Mouse (Mus musculus) MEL (cell line): ENCODE results near the gene Tjp2. TPM values are rescaled to one million over a fixed set of nuclear protein-coding genes. Genes with fewer than 3 reads are reported as not detected.

Experiments used
- DNase-seq: peaks from one replicate; pipeline ENCODE4 v3.0.0; 2011; ENCODE audit warnings: low read depth, low spot score
- H3K27ac ChIP-seq: 2 replicates; pipeline ENCODE4 v1.5.1; 2012; ENCODE audit warnings: low read depth, mild to moderate bottlenecking, control low read depth, low read length, moderate library complexity; ENCODE audit not compliant: control insufficient read depth
- H3K27me3 ChIP-seq, 2 experiments: fragments of 150-350 bp in 1 of 2; sonication (generic) in 1 of 2; 2 replicates each; pipeline ENCODE4 v1.6.1; 2012; ENCODE audit warnings: low read length in 2 of 2, mild to moderate bottlenecking in 2 of 2, improper control_type of control experiment in 1 of 2, moderate library complexity in 1 of 2; ENCODE audit not compliant: insufficient read depth in 2 of 2, control insufficient read depth in 1 of 2
- H3K36me3 ChIP-seq, 2 experiments: 2 replicates each; pipeline ENCODE4 v1.6.1; 2012 to 2014; ENCODE audit warnings: low read length in 2 of 2, improper control_type of control experiment in 1 of 2, inconsistent platforms in 1 of 2, mild to moderate bottlenecking in 1 of 2; ENCODE audit not compliant: insufficient read depth in 2 of 2, control insufficient read depth in 1 of 2
- H3K4me1 ChIP-seq, 2 experiments: fragments of 150-350 bp in 1 of 2; sonication (generic) in 1 of 2; 2 replicates each; pipeline ENCODE4 v1.6.1; 2012; ENCODE audit warnings: low read length in 2 of 2, improper control_type of control experiment in 1 of 2, mild to moderate bottlenecking in 1 of 2; ENCODE audit not compliant: insufficient read depth in 2 of 2, control insufficient read depth in 1 of 2
- H3K4me3 ChIP-seq, 2 experiments: fragments of 150-350 bp in 1 of 2; sonication (generic) in 1 of 2; 2 replicates each; pipeline ENCODE4 v1.5.1; 2012; ENCODE audit warnings: low read depth in 2 of 2, low read length in 2 of 2, mild to moderate bottlenecking in 2 of 2, moderate library complexity in 2 of 2, control low read depth in 1 of 2, improper control_type of control experiment in 1 of 2; ENCODE audit not compliant: control insufficient read depth in 1 of 2, insufficient read depth in 1 of 2
- H3K79me2 ChIP-seq: 2 replicates; pipeline ENCODE4 v1.6.1; 2012; ENCODE audit warnings: mild to moderate bottlenecking, low read length, moderate library complexity; ENCODE audit not compliant: control insufficient read depth, poor library complexity, insufficient read depth
- H3K9ac ChIP-seq: 2 replicates; pipeline ENCODE4 v1.6.1; 2012; ENCODE audit warnings: low read depth, mild to moderate bottlenecking, control low read depth, low read length, moderate library complexity; ENCODE audit not compliant: control insufficient read depth, poor library complexity, severe bottlenecking
- H3K9me3 ChIP-seq: fragments of 150-350 bp; sonication (generic); replicated peaks from 2 replicates; pipeline ENCODE4 v1.6.1; 2012; ENCODE audit warnings: mild to moderate bottlenecking, low read length, improper control_type of control experiment, moderate library complexity; ENCODE audit not compliant: insufficient read depth
- CHD1 ChIP-seq: IDR thresholded peaks from 2 replicates; pipeline ENCODE4 v1.6.1; 2012; ENCODE audit warnings: low read depth, mild to moderate bottlenecking, inconsistent platforms, low read length, improper control_type of control experiment
- GATA1 ChIP-seq: IDR thresholded peaks from 2 replicates; pipeline ENCODE4 v1.6.1; 2011; ENCODE audit warnings: low read depth, low read length, improper control_type of control experiment
- KAT2A ChIP-seq: conservative IDR thresholded peaks from 2 replicates; pipeline ENCODE4 v1.6.1; 2012; ENCODE audit warnings: low read depth, low read length, improper control_type of control experiment, inconsistent platforms
- MAFK ChIP-seq: IDR thresholded peaks from 2 replicates; pipeline ENCODE4 v1.6.1; 2011; ENCODE audit warnings: low read depth, mild to moderate bottlenecking, low read length, improper control_type of control experiment, borderline replicate concordance
- MAX ChIP-seq: IDR thresholded peaks from 2 replicates; pipeline ENCODE4 v1.6.1; 2011; ENCODE audit warnings: low read length, improper control_type of control experiment
- MAZ ChIP-seq: IDR thresholded peaks from 2 replicates; pipeline ENCODE4 v1.6.1; 2012; ENCODE audit warnings: low read depth, mild to moderate bottlenecking, inconsistent platforms, low read length, improper control_type of control experiment
- MEF2A ChIP-seq: IDR thresholded peaks from 2 replicates; pipeline ENCODE4 v1.6.1; 2014; ENCODE audit warnings: low read depth, mild to moderate bottlenecking, inconsistent platforms, low read length, improper control_type of control experiment; ENCODE audit not compliant: poor library complexity, insufficient replicate concordance, severe bottlenecking; ENCODE audit errors: extremely low read depth
- NELFE ChIP-seq: IDR thresholded peaks from 2 replicates; pipeline ENCODE4 v1.6.1; 2011; ENCODE audit warnings: low read depth, low read length, improper control_type of control experiment
- NRF1 ChIP-seq: IDR thresholded peaks from 2 replicates; pipeline ENCODE4 v1.6.1; 2014; ENCODE audit warnings: low read depth, mild to moderate bottlenecking, inconsistent platforms, low read length, improper control_type of control experiment, moderate library complexity; ENCODE audit not compliant: poor library complexity, insufficient read depth, severe bottlenecking
- POLR2AphosphoS5 ChIP-seq: IDR thresholded peaks from 2 replicates; pipeline ENCODE4 v1.6.1; 2012; ENCODE audit warnings: low read depth, borderline replicate concordance, mild to moderate bottlenecking, inconsistent platforms, low read length, moderate library complexity, mixed read lengths
- RCOR1 ChIP-seq: IDR thresholded peaks from 2 replicates; pipeline ENCODE4 v1.6.1; 2012; ENCODE audit warnings: low read depth, mild to moderate bottlenecking, inconsistent platforms, low read length, improper control_type of control experiment
- SMC3 ChIP-seq: IDR thresholded peaks from 2 replicates; pipeline ENCODE4 v1.6.1; 2011; ENCODE audit warnings: low read depth, low read length, improper control_type of control experiment
- TAL1 ChIP-seq: IDR thresholded peaks from 2 replicates; pipeline ENCODE4 v1.6.1; 2012; ENCODE audit warnings: mild to moderate bottlenecking, inconsistent platforms, low read length, moderate library complexity, mixed read lengths
- UBTF ChIP-seq: IDR thresholded peaks from 2 replicates; pipeline ENCODE4 v1.6.1; 2012; ENCODE audit warnings: low read depth, mild to moderate bottlenecking, inconsistent platforms, low read length, improper control_type of control experiment, moderate library complexity, borderline replicate concordance; ENCODE audit not compliant: insufficient read depth
- ZKSCAN1 ChIP-seq: IDR thresholded peaks from 2 replicates; pipeline ENCODE4 v1.6.1; 2012; ENCODE audit warnings: low read depth, mild to moderate bottlenecking, inconsistent platforms, low read length, improper control_type of control experiment, moderate library complexity
- polyA plus RNA-seq, 2 experiments: library from polyadenylated mRNA; stranded (reverse) in 1 of 2; unstranded in 1 of 2; fragments of >175 nt in 1 of 2; fragments of >200 nt in 1 of 2; gene quantifications; 2 replicates each; pipeline versions ENCODE4 v1.2.1 to v1.2.4; 2012; ENCODE audit warnings: low replicate concordance in 2 of 2, low read depth in 1 of 2; ENCODE audit not compliant: insufficient read length in 2 of 2, insufficient read depth in 1 of 2, missing spikeins in 1 of 2
- total RNA-seq: library from RNA; depleted of rRNA; stranded (reverse); fragments of 300-350 nt; gene quantifications from 2 replicates; pipeline ENCODE4 v1.2.3, GENCODE M21; 2012

Gene Tjp2
- total and polyA plus RNA-seq, 3 experiments, result 3.0 to 8.3 TPM; not detected in 1

GRCm38 (mm10) chr19:24160460-24160859, 64.4 kb downstream of the Tjp2 start:
- no peaks in the 10 kb centered on the region for H3K9me3 ChIP-seq
- no peaks in the 10 kb centered on the region for H3K27me3 ChIP-seq
- H3K9ac ChIP-seq, result no peak overlapping the region
- H3K27ac ChIP-seq, result no peak overlapping the region
- no peak for TF ChIP-seq RCOR1
- no peak for TF ChIP-seq MEF2A
- no peak for TF ChIP-seq TAL1
- TF ChIP-seq UBTF, result no peak
- TF ChIP-seq MAX, result no peak
- TF ChIP-seq MAZ, result no peak
- TF ChIP-seq, all 39 proteins: peak for 0
- Histone ChIP-seq H3K4me1 (no peaks in the 10 kb centered on the region), H3K4me3 (no peak overlapping the region), H3K36me3 (no peaks in the 10 kb centered on the region), H3K79me2 (no peaks in the 10 kb centered on the region)
- no peak for DNase-seq

- Histone ChIP-seq H3K4me1 (no peaks in the 10 kb centered on the region), H3K9me3 (no peaks in the 10 kb centered on the region), H3K4me3 (no peak overlapping the region), H3K27me3 (no peaks in the 10 kb centered on the region), H3K9ac (no peak overlapping the region), H3K36me3 (no peaks in the 10 kb centered on the region), H3K27ac (no peak overlapping the region), H3K79me2 (no peaks in the 10 kb centered on the region)
- no peak for DNase-seq
- TF ChIP-seq SMC3 (no peak), GATA1 (no peak), ZKSCAN1 (no peak), UBTF (no peak), RCOR1 (no peak), KAT2A (no peak), POLR2AphosphoS5 (no peak), CHD1 (no peak), NRF1 (no peak), MAFK (no peak), NELFE (no peak), MAZ (no peak)
Observed at GRCm38 (mm10) chr19:24159751-24160150, 65.1 kb downstream of the Tjp2 start.

DNA sequence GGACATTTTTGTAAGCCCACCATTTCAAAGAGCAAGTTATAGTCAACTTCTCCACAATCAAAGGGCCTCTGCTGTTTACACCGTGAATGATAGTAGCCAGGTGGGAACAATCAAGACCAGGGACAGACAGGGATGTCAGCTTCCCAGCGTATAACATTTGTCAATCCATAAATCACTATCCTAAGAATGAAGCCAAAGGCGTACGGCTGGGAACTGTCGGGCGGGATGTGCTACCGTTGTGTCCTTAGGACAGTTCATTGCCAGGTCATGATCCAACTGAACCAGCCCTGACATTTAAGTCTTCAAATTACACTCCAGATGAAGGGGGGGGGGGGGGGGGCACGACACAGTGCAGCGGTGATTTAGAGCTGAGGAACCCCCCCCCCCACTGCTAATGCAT, 65.5 kb downstream of the Tjp2 start:
- no peak overlapping the region for H3K27ac ChIP-seq
- no peaks in the 10 kb centered on the region for H3K4me1 ChIP-seq
- no peak for TF ChIP-seq TAL1
- no peak for DNase-seq
- H3K79me2 ChIP-seq, result no peaks in the 10 kb centered on the region
- no peaks in the 10 kb centered on the region for H3K9me3 ChIP-seq
- H3K9ac ChIP-seq, result no peak overlapping the region
- no peaks in the 10 kb centered on the region for H3K36me3 ChIP-seq
- H3K27me3 ChIP-seq, result no peaks in the 10 kb centered on the region
- no peak overlapping the region for H3K4me3 ChIP-seq
